Mouse (Mus musculus): ENCODE data around the gene Tmem238.
A peak's percentile ranks its signal among the peaks of the same experiment; 100 is the strongest.

GRCm38 (mm10) chr7:4795767-4796433, 6.4 kb upstream of the Tmem238 start:
- TF ChIP-seq CTCF (IDR thresholded peaks at IDR 0.05; ENCODE audit: low read depth), result peak; percentile 87
- no peak for TF ChIP-seq EP300 (optimal IDR thresholded peaks at IDR 0.05)

All from stomach, postnatal 0 days (tissue).